Mouse (Mus musculus) left cerebral cortex, postnatal 10 days (tissue): ENCODE measurements around the gene Nt5dc3. TPM values are rescaled to one million over a fixed set of nuclear protein-coding genes. Genes with fewer than 3 reads are reported as not detected.
A peak's percentile ranks its signal among the peaks of the same experiment; 100 is the strongest.

Source experiments
- DNase-seq, 2 experiments: peaks; one replicate each; pipeline ENCODE4 v3.0.0; 2021 to 2022; ENCODE audit warnings: low spot score in 2 of 2, mixed read lengths in 1 of 2; ENCODE audit errors: extremely low spot score in 1 of 2
- intact Hi-C: fragments of 180-260 bp; cut with DNase I; formaldehyde crosslinking; loops from one replicate; pipeline ENCODE4 v1.15.1; 2025
- total RNA-seq, 2 experiments: library from RNA; stranded (reverse); gene quantifications; 2 replicates each; pipeline ENCODE4 v1.2.3; 2021

Nt5dc3 gene
- 10 to 100 TPM; 65.7 to 68.5 TPM for total RNA-seq

- intact Hi-C loops: loop anchor here (10.0 kb wide), 1 partner anchor 196 kb away; no protein-coding TSS in a partner anchor
- DNase-seq: peak; percentile 90 to 97
Observed at GRCm38 (mm10) chr10:86778398-86779116, at the start of gene Nt5dc3. Nt5dc3 (plus strand) TSS chr10:86779005.

- peak; percentile 76 to 85 for DNase-seq
- intact Hi-C loops: loop anchor here (10.0 kb wide), 1 partner anchor 256 kb away; no protein-coding TSS in a partner anchor
Observed at GRCm38 (mm10) chr10:86730823-86731499, 47.8 kb upstream of the Nt5dc3 start.

GRCm38 (mm10) chr10:86731500-86731863 lies 47.3 kb upstream of the Nt5dc3 start:
- no peak for DNase-seq
- intact Hi-C loops: loop anchor here (10.0 kb wide), 1 partner anchor 257 kb away; no protein-coding TSS in a partner anchor

GRCm38 (mm10) chr10:86735036-86735435 lies 43.8 kb upstream of the Nt5dc3 start:
- DNase-seq: no peak
- intact Hi-C loops: loop anchor here (10.0 kb wide), 1 partner anchor 260 kb away; no protein-coding TSS in a partner anchor

GRCm38 (mm10) chr10:86742918-86743317 lies 35.9 kb upstream of the Nt5dc3 start:
- DNase-seq: no peak

GRCm38 (mm10) chr10:86744306-86744705 lies 34.5 kb upstream of the Nt5dc3 start:
- intact Hi-C loops: no loop called here

More at GRCm38 (mm10) chr10:86742918-86743317, 35.9 kb upstream of the Nt5dc3 start:
- intact Hi-C loops: no loop called here

GRCm38 (mm10) chr10:86755816-86756502 lies 22.8 kb upstream of the Nt5dc3 start:
- DNase-seq: no peak
- intact Hi-C loops: no loop called here

More at GRCm38 (mm10) chr10:86744306-86744705, 34.5 kb upstream of the Nt5dc3 start:
- DNase-seq: no peak

- no peak for DNase-seq
- intact Hi-C loops: no loop called here
Observed at GRCm38 (mm10) chr10:86757724-86758123, 21.1 kb upstream of the Nt5dc3 start.

GRCm38 (mm10) chr10:86758211-86758610 lies 20.6 kb upstream of the Nt5dc3 start:
- no peak for DNase-seq
- intact Hi-C loops: no loop called here

GRCm38 (mm10) chr10:86761236-86761635 lies 17.6 kb upstream of the Nt5dc3 start:
- DNase-seq: no peak
- intact Hi-C loops: no loop called here

- DNase-seq: no peak
- intact Hi-C loops: no loop called here
Observed at GRCm38 (mm10) chr10:86761722-86762383, 17.0 kb upstream of the Nt5dc3 start.

GRCm38 (mm10) chr10:86762384-86762730 lies 16.4 kb upstream of the Nt5dc3 start:
- no peak for DNase-seq
- intact Hi-C loops: no loop called here

GRCm38 (mm10) chr10:86763672-86764071 lies 15.1 kb upstream of the Nt5dc3 start, which contains the start of gene Gm49358:
Gm49358 (plus strand) TSS chr10:86763972.
- DNase-seq: no peak
- intact Hi-C loops: no loop called here

GRCm38 (mm10) chr10:86765344-86765966 lies 13.3 kb upstream of the Nt5dc3 start:
- intact Hi-C loops: no loop called here
- DNase-seq: no peak

GRCm38 (mm10) chr10:86769216-86769615 lies 9.6 kb upstream of the Nt5dc3 start:
- intact Hi-C loops: no loop called here
- DNase-seq: no peak

GRCm38 (mm10) chr10:86769797-86770196 lies 9.0 kb upstream of the Nt5dc3 start:
- peak in 1 of 2 experiments; percentile 34 for DNase-seq
- intact Hi-C loops: loop anchor here (10.0 kb wide), 1 partner anchor 205 kb away; no protein-coding TSS in a partner anchor

GRCm38 (mm10) chr10:86771701-86772100 lies 7.1 kb upstream of the Nt5dc3 start:
- intact Hi-C loops: loop anchor here (10.0 kb wide), 1 partner anchor 203 kb away; no protein-coding TSS in a partner anchor
- DNase-seq: no peak

- peak in 1 of 2 experiments; percentile 40 for DNase-seq
- intact Hi-C loops: loop anchor here (10.0 kb wide), 1 partner anchor 203 kb away; no protein-coding TSS in a partner anchor
Observed at GRCm38 (mm10) chr10:86772231-86772631, 6.6 kb upstream of the Nt5dc3 start.
